Mouse (Mus musculus) heart, postnatal 10 days (tissue): ENCODE measurements around the gene Hoxc12. TPM values are rescaled to one million over a fixed set of nuclear protein-coding genes. Genes with fewer than 3 reads are reported as not detected.

Source experiments
- DNase-seq, 2 experiments: peaks; one replicate each; pipeline ENCODE4 v3.0.0; 2021
- intact Hi-C: fragments of 180-260 bp; cut with DNase I; formaldehyde crosslinking; loops from one replicate; pipeline ENCODE4 v1.15.1; 2025
- total RNA-seq, 2 experiments: library from RNA; stranded (reverse); gene quantifications; 2 replicates each; pipeline ENCODE4 v1.2.3; 2021

Gene Hoxc12
- not detected for total RNA-seq

GRCm38 (mm10) chr15:102936279-102936972 lies at the start of gene Hoxc12:
Gene Hoxc12, plus strand, starts transcription at chr15:102936757.
- intact Hi-C loops = no loop called here
- DNase-seq = no peak

GRCm38 (mm10) chr15:102895115-102895514 lies 41.4 kb upstream of the Hoxc12 start:
- intact Hi-C loops = no loop called here
- DNase-seq = no peak

GRCm38 (mm10) chr15:102904946-102905345 lies 31.6 kb upstream of the Hoxc12 start:
- DNase-seq = no peak
- intact Hi-C loops = no loop called here

- DNase-seq = no peak
- intact Hi-C loops = no loop called here
Measured at GRCm38 (mm10) chr15:102909536-102909935, 27.0 kb upstream of the Hoxc12 start.

GRCm38 (mm10) chr15:102910038-102910437 lies 26.5 kb upstream of the Hoxc12 start:
- DNase-seq = no peak
- intact Hi-C loops = no loop called here

- DNase-seq = no peak
- intact Hi-C loops = no loop called here
Measured at GRCm38 (mm10) chr15:102910496-102911095, 26.0 kb upstream of the Hoxc12 start.

GRCm38 (mm10) chr15:102913038-102913585 lies 23.4 kb upstream of the Hoxc12 start:
- DNase-seq = no peak
- intact Hi-C loops = no loop called here

- intact Hi-C loops = no loop called here
Measured at GRCm38 (mm10) chr15:102917972-102918572, 18.5 kb upstream of the Hoxc12 start.

GRCm38 (mm10) chr15:102918611-102919265 lies 17.8 kb upstream of the Hoxc12 start:
- intact Hi-C loops = no loop called here
- no peak for DNase-seq

More at GRCm38 (mm10) chr15:102917972-102918572, 18.5 kb upstream of the Hoxc12 start:
- no peak for DNase-seq

- no peak for DNase-seq
- intact Hi-C loops = no loop called here
Measured at GRCm38 (mm10) chr15:102919336-102920180, 17.0 kb upstream of the Hoxc12 start.

GRCm38 (mm10) chr15:102920619-102921018 lies 15.9 kb upstream of the Hoxc12 start:
- intact Hi-C loops = no loop called here
- peak; percentile 28 to 30 for DNase-seq

GRCm38 (mm10) chr15:102921053-102922011 lies 15.2 kb upstream of the Hoxc12 start, which contains the start of gene Hoxc13:
Gene Hoxc13, plus strand, starts transcription at chr15:102921103.
- intact Hi-C loops = no loop called here
- DNase-seq = no peak

GRCm38 (mm10) chr15:102922012-102922362 lies 14.6 kb upstream of the Hoxc12 start:
- intact Hi-C loops = no loop called here
- DNase-seq = peak in 1 of 2 experiments; percentile 37

- DNase-seq = no peak
- intact Hi-C loops = no loop called here
Measured at GRCm38 (mm10) chr15:102922636-102923500, 13.7 kb upstream of the Hoxc12 start.

- intact Hi-C loops = no loop called here
- DNase-seq = no peak
Measured at GRCm38 (mm10) chr15:102927032-102927645, 9.4 kb upstream of the Hoxc12 start.

- no peak for DNase-seq
- intact Hi-C loops = no loop called here
Measured at GRCm38 (mm10) chr15:102931706-102932358, 4.7 kb upstream of the Hoxc12 start.

- intact Hi-C loops = no loop called here
- no peak for DNase-seq
Measured at GRCm38 (mm10) chr15:102934438-102934837, 2.1 kb upstream of the Hoxc12 start.
